Mouse (Mus musculus): ENCODE data around the gene Clps.
A peak's percentile ranks its signal among the peaks of the same experiment; 100 is the strongest.
"Not testable (repeated sequence)": the region's sequence is repeated elsewhere in the genome, so short reads cannot be mapped to it uniquely, and the experiment has no call there.

The Clps gene

DNA sequence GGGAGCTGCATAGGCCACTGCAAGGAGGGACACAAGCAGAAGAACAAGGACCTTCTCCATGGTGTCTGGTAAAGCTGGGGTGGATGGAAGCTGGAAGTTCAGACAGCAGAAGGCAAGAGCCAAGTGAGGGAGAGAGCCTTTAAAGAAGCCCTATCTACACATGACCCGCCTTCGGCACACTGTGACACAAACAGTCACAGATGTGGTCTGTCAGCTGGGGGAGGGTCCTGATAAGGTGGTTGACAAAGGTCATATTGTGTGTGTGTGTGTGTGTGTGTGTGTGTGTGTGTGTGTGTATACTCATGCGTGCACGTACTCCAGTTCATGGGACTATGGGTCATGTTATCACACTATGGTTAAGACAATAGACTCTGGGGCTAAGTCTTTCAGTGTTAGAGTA, at the start of gene Clps:
Clps (minus strand) TSS at position 169 of the 400 bp plus-strand sequence.
- DNase-seq = no peak

DNA sequence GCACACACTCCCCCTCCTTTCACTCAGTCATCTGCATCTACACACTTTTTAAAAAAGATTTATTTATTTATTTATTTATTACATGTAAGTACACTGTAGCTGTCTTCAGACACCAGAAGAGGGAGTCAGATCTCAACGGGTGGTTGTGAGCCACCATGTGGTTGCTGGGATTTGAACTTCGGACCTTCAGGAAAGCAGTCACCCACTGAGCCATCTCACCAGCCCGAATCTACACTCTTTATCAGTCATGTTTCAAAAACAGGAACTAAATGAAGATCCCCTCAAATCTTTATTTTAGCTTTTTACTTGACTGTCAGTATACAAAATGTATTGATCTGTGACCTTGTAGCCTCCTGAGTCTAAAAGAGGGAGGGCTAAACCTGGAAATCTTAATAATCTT, 49.0 kb upstream of the Clps start:
- no peak for DNase-seq

DNA sequence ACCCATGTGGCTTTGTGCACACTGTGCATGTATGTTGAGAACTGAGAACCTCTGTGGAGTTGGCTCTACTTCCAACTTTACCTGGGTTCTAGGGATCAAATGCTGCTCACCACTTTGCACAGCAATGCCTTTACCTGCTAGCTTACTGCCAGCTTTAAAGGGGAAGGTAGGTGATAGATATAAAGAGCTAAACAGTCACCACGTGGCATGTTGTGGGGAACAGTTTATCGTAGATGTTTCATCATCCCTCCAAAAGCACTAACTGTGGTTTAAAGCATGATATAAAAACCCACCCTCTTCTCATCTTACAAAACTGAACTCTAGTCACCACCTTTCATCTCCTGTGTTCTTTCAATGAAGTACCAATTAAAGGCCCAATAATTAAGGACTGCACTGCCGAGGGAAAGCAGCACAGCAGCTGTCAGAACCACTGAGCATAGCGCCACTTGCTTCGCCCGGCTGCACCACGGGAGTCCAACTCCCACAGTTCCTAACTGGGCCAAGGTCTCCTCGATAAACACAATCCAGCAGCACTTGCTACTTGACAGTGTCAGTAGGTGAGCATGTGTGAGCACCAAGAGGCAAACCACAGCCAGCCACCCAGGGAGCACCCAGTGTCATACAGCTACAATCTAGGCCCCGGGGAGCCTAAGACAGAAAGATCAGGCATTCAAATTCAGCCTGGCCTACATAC, 41.1 kb upstream of the Clps start:
- no peak for DNase-seq

GRCm38 (mm10) chr17:28600780-28601179, 40.2 kb upstream of the Clps start:
- no peak for DNase-seq

- no peak for DNase-seq
These were observed 33.4 kb upstream of the Clps start for GRCm38 (mm10) chr17:28593965-28594364.

GRCm38 (mm10) chr17:28592998-28593397, 32.4 kb upstream of the Clps start:
- peak; percentile 81 to 87 for DNase-seq

DNA sequence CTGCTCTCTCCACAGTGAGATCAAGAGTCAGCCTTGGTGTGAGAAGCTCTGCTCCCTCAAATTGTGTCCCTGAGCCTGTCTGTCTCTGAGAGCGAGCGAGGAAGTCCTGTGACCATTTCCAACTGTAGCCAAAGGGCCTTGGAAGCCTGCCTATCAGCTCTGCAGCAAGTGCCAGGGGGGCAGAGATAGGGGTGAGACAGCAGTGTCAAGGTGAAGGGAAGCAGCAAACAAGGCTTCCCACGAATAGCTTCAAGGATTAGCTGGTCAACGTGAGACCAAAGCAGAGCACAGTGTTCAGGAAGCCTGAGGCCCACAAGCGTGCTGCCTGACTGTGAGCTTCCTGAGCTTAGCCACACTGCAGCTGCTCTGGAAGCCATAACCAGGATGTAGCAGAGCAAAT, 30.9 kb upstream of the Clps start:
- no peak for DNase-seq

DNA sequence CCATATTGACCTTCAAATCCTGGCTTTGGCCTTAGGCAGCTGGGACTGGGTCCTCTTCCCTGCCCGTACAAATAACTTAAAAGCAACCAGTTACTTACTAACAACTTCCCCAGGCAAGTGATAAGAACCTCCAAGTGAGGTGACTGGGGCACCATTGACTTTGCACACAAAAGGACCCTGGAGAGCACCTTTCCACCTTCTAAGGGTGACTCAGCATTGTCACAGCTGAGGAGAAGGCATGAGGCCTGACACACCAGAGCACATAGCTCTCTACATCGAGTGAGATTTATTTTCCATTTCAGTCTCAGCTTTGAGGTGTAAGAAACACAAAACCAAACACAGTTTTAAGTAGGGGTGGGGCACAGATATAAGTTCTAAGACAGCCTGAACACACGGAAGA, 30.0 kb upstream of the Clps start:
- DNase-seq = no peak

DNA sequence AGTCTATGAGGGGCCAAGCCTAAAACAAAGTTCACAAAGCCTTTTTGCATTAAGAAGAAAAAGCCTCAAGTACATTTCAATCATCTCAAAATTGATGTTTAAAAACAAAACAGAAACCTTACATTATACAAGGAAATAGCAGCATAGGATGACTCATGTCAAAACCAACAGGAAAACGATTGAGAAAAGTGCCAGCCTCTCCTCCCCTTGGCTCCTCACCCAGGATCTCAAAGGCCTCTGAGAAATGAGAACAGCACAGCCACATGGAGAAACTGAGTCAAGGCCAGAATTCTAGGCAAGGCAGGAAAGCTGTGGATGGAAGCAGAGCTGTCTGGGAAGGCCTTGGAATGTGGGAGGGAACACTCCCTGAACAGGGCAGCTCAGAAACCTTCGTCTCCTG, 28.0 kb upstream of the Clps start:
- DNase-seq = no peak

- no peak for DNase-seq
These were observed 25.9 kb upstream of the Clps start for GRCm38 (mm10) chr17:28586509-28586908.

- DNase-seq = no peak
These were observed 20.5 kb upstream of the Clps start for GRCm38 (mm10) chr17:28581056-28581455.

GRCm38 (mm10) chr17:28580396-28580795, 19.8 kb upstream of the Clps start:
- DNase-seq = peak in 1 of 2 experiments; percentile 35

GRCm38 (mm10) chr17:28575244-28576125, 14.9 kb upstream of the Clps start, which contains the start of gene Lhfpl5:
Gene Lhfpl5, plus strand, starts transcription at chr17:28575641.
- peak; percentile 45 to 73 for DNase-seq

DNA sequence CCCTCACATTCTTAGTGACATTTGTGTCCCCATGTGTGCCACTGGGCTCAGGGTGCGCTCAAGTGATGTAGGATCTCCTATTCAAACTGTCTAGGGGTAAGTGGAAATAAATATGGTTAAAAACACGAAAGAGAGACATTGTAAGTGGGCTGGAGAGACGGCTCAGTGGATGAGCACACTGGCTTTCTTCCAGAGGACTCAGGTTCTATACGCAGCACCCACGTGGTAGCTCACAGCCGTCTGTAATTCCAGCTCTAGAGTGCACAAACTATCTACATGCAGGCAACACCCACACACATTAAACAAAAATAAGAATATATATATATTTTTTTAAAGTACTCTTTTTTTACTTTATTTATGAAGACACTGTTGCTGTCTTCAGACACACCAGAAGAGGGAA, 12.4 kb upstream of the Clps start:
- no peak for DNase-seq

DNA sequence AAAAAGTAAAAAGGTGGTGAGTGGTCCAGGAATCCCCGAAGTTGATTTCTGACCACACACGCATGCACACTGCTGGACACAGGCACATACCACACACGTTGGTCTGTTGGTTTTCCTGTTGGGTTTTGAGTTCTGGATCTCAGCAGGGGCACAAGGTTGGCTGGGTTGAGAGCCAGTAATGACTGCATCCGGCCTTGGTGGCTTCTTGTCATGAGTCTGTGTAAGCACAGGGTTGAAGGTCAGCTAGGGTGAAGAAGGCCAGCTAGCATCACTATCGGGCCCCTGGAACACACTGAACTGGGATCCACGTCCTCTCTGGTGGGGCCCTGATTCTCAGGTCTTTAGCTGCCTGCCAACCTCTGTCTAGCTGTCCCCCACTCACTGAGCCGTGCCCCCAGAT, 12.0 kb upstream of the Clps start:
- DNase-seq = no peak

- DNase-seq = no peak
These were observed 11.3 kb upstream of the Clps start for GRCm38 (mm10) chr17:28571868-28572267.

DNA sequence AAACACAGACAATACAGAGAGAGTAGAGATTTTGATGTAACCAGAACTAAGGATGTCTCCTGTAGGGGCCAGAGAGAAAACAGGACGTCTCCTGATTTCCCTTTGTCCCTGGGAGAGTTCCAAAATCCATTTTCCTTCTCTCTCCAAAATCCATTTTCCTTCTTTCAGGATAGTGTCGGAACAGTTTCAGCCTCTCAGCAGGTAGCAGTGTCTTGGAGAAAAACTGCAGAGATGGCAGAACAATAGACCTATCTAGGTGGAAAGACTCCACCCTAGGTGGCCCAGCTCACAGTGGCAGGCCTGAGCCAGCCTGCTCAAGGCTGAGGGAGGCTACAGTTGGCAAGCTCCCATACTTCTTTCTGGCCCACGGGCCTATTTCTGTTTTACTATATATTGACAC, 7.0 kb upstream of the Clps start:
- DNase-seq = no peak

DNA sequence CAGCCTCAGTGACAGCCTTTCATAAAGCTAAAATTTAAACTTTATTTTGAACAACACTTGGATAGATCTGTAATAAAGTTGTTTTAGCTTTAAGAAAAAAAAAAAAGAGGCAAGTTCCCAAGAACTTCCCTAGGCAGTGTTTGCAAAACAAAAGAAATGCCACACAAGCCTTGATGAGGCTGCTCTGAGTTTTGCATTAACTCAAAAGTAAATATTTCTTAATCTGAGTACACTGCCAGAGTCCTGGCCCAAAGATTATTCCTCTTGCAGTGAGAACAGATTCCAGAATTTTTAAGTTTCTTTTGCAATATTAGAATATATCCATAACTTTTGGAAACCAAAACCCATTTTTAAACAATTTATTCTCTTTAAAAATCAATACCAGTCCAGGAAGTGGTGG, 4.6 kb upstream of the Clps start:
- no peak for DNase-seq

GRCm38 (mm10) chr17:28561613-28562012, 1.0 kb upstream of the Clps start:
- no peak for DNase-seq

DNA sequence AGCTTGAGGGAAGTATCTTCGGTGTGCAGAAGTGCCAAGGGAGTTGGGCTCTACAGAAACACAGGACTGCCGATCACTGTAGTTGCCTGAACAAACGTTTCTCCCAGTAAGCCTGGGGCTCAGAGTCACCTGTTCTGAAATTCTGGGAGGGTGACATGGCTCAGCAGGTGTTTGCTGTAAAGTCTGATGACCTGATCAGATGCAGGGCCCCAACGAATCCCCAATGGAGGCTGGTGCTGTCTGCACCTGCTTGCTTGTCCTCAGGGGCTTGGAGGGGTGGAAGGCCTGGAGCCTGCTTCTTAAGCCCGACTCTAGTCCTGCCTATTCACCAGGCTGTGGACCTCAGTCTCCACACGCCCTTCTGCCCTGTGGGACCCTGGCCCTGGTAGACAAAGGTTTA, 2.8 kb downstream of the Clps start:
- no peak for DNase-seq

GRCm38 (mm10) chr17:28556635-28557396, 3.8 kb downstream of the Clps start:
- DNase-seq = no peak

DNA sequence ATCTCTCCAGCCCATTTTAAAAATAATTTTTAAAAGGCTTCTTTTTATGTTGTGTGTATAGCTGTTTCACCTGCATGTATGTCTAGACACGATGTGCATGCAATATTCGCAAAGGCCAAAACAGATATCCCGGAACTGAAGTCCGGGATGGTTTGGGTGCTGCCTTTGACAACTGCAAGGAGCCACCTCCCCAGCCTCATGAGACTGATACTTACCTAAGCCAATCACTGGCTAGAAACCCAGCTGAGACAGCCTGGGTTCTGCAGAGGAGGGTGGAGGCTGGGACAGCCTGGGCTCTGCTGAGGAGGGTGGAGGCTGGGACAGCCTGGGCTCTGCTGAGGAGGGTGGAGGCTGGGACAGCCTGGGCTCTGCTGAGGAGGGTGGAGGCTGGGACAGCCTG, 6.5 kb downstream of the Clps start:
- DNase-seq = not testable (repeated sequence)

- peak; percentile 66 to 77 for DNase-seq
These were observed 7.3 kb downstream of the Clps start for GRCm38 (mm10) chr17:28553040-28553793.

All from cerebellum, postnatal 25 days (tissue).